In the genomic region with DNA sequence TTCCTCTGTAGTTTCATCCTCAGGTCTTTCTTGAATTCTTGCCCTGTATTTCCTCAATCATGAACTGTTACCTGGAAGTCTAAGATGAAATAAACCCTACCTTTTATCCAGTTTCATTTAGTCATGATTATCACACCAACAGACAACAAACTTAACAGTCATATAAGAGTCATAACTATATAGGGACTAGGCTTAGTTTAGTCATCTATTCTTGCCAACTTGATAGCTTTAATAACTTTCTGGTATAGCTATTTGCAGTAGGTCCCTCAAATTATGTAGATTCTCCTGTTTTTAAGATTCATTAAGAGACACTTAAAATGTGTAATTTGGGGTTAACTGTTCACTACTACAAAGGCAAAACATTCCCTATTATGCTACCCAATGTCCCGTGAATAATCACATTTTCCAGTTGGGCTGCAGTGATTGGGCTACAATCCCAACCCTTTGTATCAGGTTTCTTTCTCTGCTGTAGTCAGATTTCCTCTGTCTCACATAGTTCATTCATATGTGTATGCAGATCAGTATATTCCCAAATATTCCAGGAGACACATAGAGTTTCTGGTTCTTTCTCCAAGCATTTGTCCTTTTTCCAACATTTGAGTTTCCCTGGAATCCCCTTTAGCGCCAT, we compare ENCODE assay signal across 15 mouse cellular contexts.
DNase-seq lines count a peak whose midpoint lies in the region; ATAC-seq lines count a peak whose summit lies in the region.
"Had no signal": no experiment of that assay in that cellular context is flagged by ENCODE, and none has a peak within 500 bp of the region (broad histone marks: within the 10 kb centered on the region; RNA-seq: fewer than 3 reads in every experiment).

No protein-coding gene starts in this region.

- DNase-seq in midbrain, embryonic 11.5 days (ENCODE audit: low spot score, missing footprints): peak; percentile 82
- peak; percentile 14 for DNase-seq in embryo, embryonic 11 days
- DNase-seq in retina, embryonic 14.5 days (ENCODE audit: low spot score): peak; percentile 88
- DNase-seq in left cerebral cortex, adult 18-20 months (ENCODE audit: low spot score in 2 of 2): no peak
- no peak for DNase-seq in left cerebral cortex, adult 8-10 months (ENCODE audit: low spot score in 2 of 2)
- DNase-seq: gastrocnemius, postnatal 25 days; kidney, adult 8-10 months; right cerebral cortex, postnatal 25 days; thymus, adult 18-20 months had no signal

- H3K4me2 ChIP-seq in midbrain, embryonic 11.5 days: no peak overlapping the region
- H3K4me2 ChIP-seq in midbrain, embryonic 13.5 days (replicated peaks): no peak overlapping the region
- no peak overlapping the region for H3K4me2 ChIP-seq in forebrain, embryonic 13.5 days
- H3K4me2 ChIP-seq: embryonic facial prominence, embryonic 13.5 days; heart, embryonic 12.5 days; hindbrain, embryonic 15.5 days had no signal

- no peaks in the 10 kb centered on the region for H3K4me1 ChIP-seq in midbrain, embryonic 11.5 days (ENCODE audit: control insufficient read depth, insufficient read depth, low read length)
- H3K4me1 ChIP-seq in midbrain, embryonic 13.5 days (replicated peaks): 0 out of 2 replicates have a peak, but pooled peaks cover 3% of the 10 kb centered on the region
- peaks cover 5% of the 10 kb centered on the region for H3K4me1 ChIP-seq in forebrain, embryonic 13.5 days
- H3K4me1 ChIP-seq: embryonic facial prominence, embryonic 13.5 days; heart, embryonic 12.5 days; hindbrain, embryonic 15.5 days had no signal

- H3K9ac ChIP-seq in midbrain, embryonic 11.5 days (ENCODE audit: low read length): no peak overlapping the region
- H3K9ac ChIP-seq in midbrain, embryonic 13.5 days (replicated peaks): no peak overlapping the region
- no peak overlapping the region for H3K9ac ChIP-seq in forebrain, embryonic 13.5 days
- H3K9ac ChIP-seq: embryonic facial prominence, embryonic 13.5 days; heart, embryonic 12.5 days; hindbrain, embryonic 15.5 days had no signal

- peak; percentile 58; the same call in 1 of the 2 replicates for ATAC-seq in midbrain, embryonic 11.5 days (ENCODE audit: low FRiP score)
- ATAC-seq in midbrain, embryonic 13.5 days: no peak
- peak; percentile 74; the same call in 1 of the 2 replicates for ATAC-seq in forebrain, embryonic 13.5 days
- ATAC-seq: CD4-positive, CD25-positive, alpha-beta regulatory T cell, adult 4 months had no signal

- H3K9me3 ChIP-seq in midbrain, embryonic 11.5 days (ENCODE audit: control insufficient read depth, low read length): no peaks in the 10 kb centered on the region
- no peaks in the 10 kb centered on the region for H3K9me3 ChIP-seq in midbrain, embryonic 13.5 days
- no peaks in the 10 kb centered on the region for H3K9me3 ChIP-seq in forebrain, embryonic 13.5 days (replicated peaks)
- H3K9me3 ChIP-seq: embryonic facial prominence, embryonic 13.5 days; heart, embryonic 12.5 days; hindbrain, embryonic 15.5 days had no signal

- H3K36me3 ChIP-seq in midbrain, embryonic 11.5 days (ENCODE audit: control insufficient read depth, insufficient read depth, low read length): no peaks in the 10 kb centered on the region
- no peaks in the 10 kb centered on the region for H3K36me3 ChIP-seq in midbrain, embryonic 13.5 days
- H3K36me3 ChIP-seq in forebrain, embryonic 13.5 days (ENCODE audit: poor library complexity, severe bottlenecking): no peaks in the 10 kb centered on the region
- H3K36me3 ChIP-seq: embryonic facial prominence, embryonic 13.5 days; heart, embryonic 12.5 days; hindbrain, embryonic 15.5 days had no signal

- no peaks in the 10 kb centered on the region for H3K27me3 ChIP-seq in midbrain, embryonic 11.5 days (ENCODE audit: control insufficient read depth, insufficient read depth, low read length)
- H3K27me3 ChIP-seq in midbrain, embryonic 13.5 days: no peaks in the 10 kb centered on the region; the same call in 1 of the 2 replicates
- H3K27me3 ChIP-seq in forebrain, embryonic 13.5 days: no peaks in the 10 kb centered on the region
- H3K27me3 ChIP-seq: embryonic facial prominence, embryonic 13.5 days; heart, embryonic 12.5 days; hindbrain, embryonic 15.5 days had no signal

- WGBS in midbrain, embryonic 11.5 days: 64% methylated on average over 2 of the region's 2 CpGs
- 36% methylated on average over 2 of the region's 2 CpGs for WGBS in midbrain, embryonic 13.5 days
- 19% methylated on average over 2 of the region's 2 CpGs for WGBS in forebrain, embryonic 13.5 days

- no peak overlapping the region for H3K4me3 ChIP-seq in midbrain, embryonic 11.5 days (ENCODE audit: low read depth, low read length)
- no peak overlapping the region for H3K4me3 ChIP-seq in midbrain, embryonic 13.5 days (replicated peaks)
- no peak overlapping the region for H3K4me3 ChIP-seq in forebrain, embryonic 13.5 days
- H3K4me3 ChIP-seq: embryonic facial prominence, embryonic 13.5 days; heart, embryonic 12.5 days; hindbrain, embryonic 15.5 days had no signal

- no peak overlapping the region for H3K27ac ChIP-seq in midbrain, embryonic 11.5 days (ENCODE audit: low read depth, low read length)
- H3K27ac ChIP-seq in midbrain, embryonic 13.5 days: no peak overlapping the region
- no peak overlapping the region for H3K27ac ChIP-seq in forebrain, embryonic 13.5 days
- H3K27ac ChIP-seq: embryonic facial prominence, embryonic 13.5 days; hindbrain, embryonic 15.5 days had no signal

Comparison
In these comparisons a context has a peak if more than half of its experiments do, and no peak if none do; other contexts are left out.
1. DNase-seq: peak in midbrain, embryonic 11.5 days (single experiment), embryo, embryonic 11 days (single experiment) and retina, embryonic 14.5 days (single experiment); none in left cerebral cortex, adult 18-20 months (0 of 2) and left cerebral cortex, adult 8-10 months (0 of 2).